Mouse (Mus musculus): ENCODE data around the gene Nfam1. TPM values are rescaled to one million over a fixed set of nuclear protein-coding genes. Genes with fewer than 3 reads are reported as not detected.

Gene Nfam1
- polyA plus RNA-seq, 1 experiment from 2014 or later = 2.9 TPM

- H3K4me1 ChIP-seq (ENCODE audit: control insufficient read depth, insufficient read depth, low read length) = peaks cover 77% of the 10 kb centered on the region
- H3K36me3 ChIP-seq (ENCODE audit: control insufficient read depth, insufficient read depth, low read length) = peaks cover 4% of the 10 kb centered on the region; the same call in 1 of the 2 replicates
- no peak for DNase-seq
- no peak overlapping the region for H3K4me2 ChIP-seq (ENCODE audit: low read length)
- no peak overlapping the region for H3K27ac ChIP-seq (replicated peaks; ENCODE audit: low read depth, low read length)
- H3K9me3 ChIP-seq (ENCODE audit: control insufficient read depth, low read length) = no peaks in the 10 kb centered on the region
- no peak overlapping the region for H3K9ac ChIP-seq (replicated peaks; ENCODE audit: low read length)
- 82% methylated on average over 8 of the region's 8 CpGs for WGBS
- no peak overlapping the region for H3K4me3 ChIP-seq (replicated peaks; ENCODE audit: low read depth, low read length)
- peaks cover 4% of the 10 kb centered on the region; the same call in 1 of the 2 replicates for H3K27me3 ChIP-seq (ENCODE audit: control insufficient read depth, insufficient read depth, low read length)
- no peak for ATAC-seq (ENCODE audit: low FRiP score, low TSS enrichment)
Measured at GRCm38 (mm10) chr15:82955286-82955685, 77.8 kb downstream of the Nfam1 start.

- no peaks in the 10 kb centered on the region for H3K9me3 ChIP-seq (ENCODE audit: control insufficient read depth, low read length)
- H3K27me3 ChIP-seq (ENCODE audit: control insufficient read depth, insufficient read depth, low read length) = peaks cover 4% of the 10 kb centered on the region; the same call in 1 of the 2 replicates
- H3K4me1 ChIP-seq (ENCODE audit: control insufficient read depth, insufficient read depth, low read length) = peaks cover 68% of the 10 kb centered on the region
- no peak overlapping the region for H3K4me2 ChIP-seq (ENCODE audit: low read length)
- ATAC-seq (ENCODE audit: low FRiP score, low TSS enrichment) (no peak), DNase-seq (no peak)
- H3K27ac ChIP-seq (replicated peaks; ENCODE audit: low read depth, low read length) = no peak overlapping the region
- H3K9ac ChIP-seq (replicated peaks; ENCODE audit: low read length) = peak overlapping the region; percentile 9; the same call in 1 of the 2 replicates
- H3K36me3 ChIP-seq (ENCODE audit: control insufficient read depth, insufficient read depth, low read length) = peaks cover 4% of the 10 kb centered on the region; the same call in 1 of the 2 replicates
- H3K4me3 ChIP-seq (replicated peaks; ENCODE audit: low read depth, low read length) = no peak overlapping the region
- WGBS = 66% methylated on average over 5 of the region's 5 CpGs
Measured at GRCm38 (mm10) chr15:82954034-82954433, 79.1 kb downstream of the Nfam1 start.

- peak overlapping the region; percentile 70 for H3K27ac ChIP-seq (replicated peaks; ENCODE audit: low read depth, low read length)
- no peaks in the 10 kb centered on the region for H3K9me3 ChIP-seq (ENCODE audit: control insufficient read depth, low read length)
- peaks cover 4% of the 10 kb centered on the region; the same call in 1 of the 2 replicates for H3K36me3 ChIP-seq (ENCODE audit: control insufficient read depth, insufficient read depth, low read length)
- H3K4me3 ChIP-seq (replicated peaks; ENCODE audit: low read depth, low read length) = no peak overlapping the region
- H3K9ac ChIP-seq (replicated peaks; ENCODE audit: low read length) = peak overlapping the region; percentile 23; the same call in 1 of the 2 replicates
- no peak for ATAC-seq (ENCODE audit: low FRiP score, low TSS enrichment)
- H3K4me2 ChIP-seq (ENCODE audit: low read length) = peak overlapping the region; percentile 24; the same call in 1 of the 2 replicates
- DNase-seq = no peak
- 19% methylated on average over 4 of the region's 4 CpGs for WGBS
- peaks cover 64% of the 10 kb centered on the region for H3K4me1 ChIP-seq (ENCODE audit: control insufficient read depth, insufficient read depth, low read length)
- peaks cover 4% of the 10 kb centered on the region; the same call in 1 of the 2 replicates for H3K27me3 ChIP-seq (ENCODE audit: control insufficient read depth, insufficient read depth, low read length)
Measured at GRCm38 (mm10) chr15:82953096-82953495, 80.0 kb downstream of the Nfam1 start.

GRCm38 (mm10) chr15:82952292-82952705, 80.8 kb downstream of the Nfam1 start:
- H3K36me3 ChIP-seq (ENCODE audit: control insufficient read depth, insufficient read depth, low read length) = peaks cover 4% of the 10 kb centered on the region; the same call in 1 of the 2 replicates
- peaks cover 60% of the 10 kb centered on the region for H3K4me1 ChIP-seq (ENCODE audit: control insufficient read depth, insufficient read depth, low read length)
- H3K27ac ChIP-seq (replicated peaks; ENCODE audit: low read depth, low read length) = peak overlapping the region; percentile 70

GRCm38 (mm10) chr15:82950246-82950645, 82.9 kb downstream of the Nfam1 start:
- Histone ChIP-seq H3K27ac (replicated peaks; ENCODE audit: low read depth, low read length) (no peak overlapping the region), H3K9ac (replicated peaks; ENCODE audit: low read length) (no peak overlapping the region), H3K4me3 (replicated peaks; ENCODE audit: low read depth, low read length) (no peak overlapping the region), H3K4me2 (ENCODE audit: low read length) (no peak overlapping the region), H3K27me3 (ENCODE audit: control insufficient read depth, insufficient read depth, low read length) (peaks cover 4% of the 10 kb centered on the region; the same call in 1 of the 2 replicates), H3K9me3 (ENCODE audit: control insufficient read depth, low read length) (no peaks in the 10 kb centered on the region), H3K36me3 (ENCODE audit: control insufficient read depth, insufficient read depth, low read length) (peaks cover 7% of the 10 kb centered on the region; the same call in 1 of the 2 replicates), H3K4me1 (ENCODE audit: control insufficient read depth, insufficient read depth, low read length) (peaks cover 57% of the 10 kb centered on the region)
- 56% methylated on average over 8 of the region's 8 CpGs for WGBS
- DNase-seq = no peak
- ATAC-seq (ENCODE audit: low FRiP score, low TSS enrichment) = no peak

More at GRCm38 (mm10) chr15:82952292-82952705, 80.8 kb downstream of the Nfam1 start:
- peak overlapping the region; percentile 44 for H3K9ac ChIP-seq (replicated peaks; ENCODE audit: low read length)
- no peaks in the 10 kb centered on the region for H3K9me3 ChIP-seq (ENCODE audit: control insufficient read depth, low read length)
- WGBS = 2% methylated on average over 20 of the region's 20 CpGs
- H3K4me2 ChIP-seq (ENCODE audit: low read length) = peak overlapping the region; percentile 24
- ATAC-seq (ENCODE audit: low FRiP score, low TSS enrichment) (peak; percentile 81; the same call in 1 of the 2 replicates), DNase-seq (peak; percentile 88)
- no peak overlapping the region for H3K4me3 ChIP-seq (replicated peaks; ENCODE audit: low read depth, low read length)
- H3K27me3 ChIP-seq (ENCODE audit: control insufficient read depth, insufficient read depth, low read length) = peaks cover 4% of the 10 kb centered on the region; the same call in 1 of the 2 replicates

GRCm38 (mm10) chr15:82947431-82947830, 85.7 kb downstream of the Nfam1 start:
- no peak for ATAC-seq (ENCODE audit: low FRiP score, low TSS enrichment)
- 69% methylated on average over 5 of the region's 5 CpGs for WGBS
- Histone ChIP-seq H3K27ac (replicated peaks; ENCODE audit: low read depth, low read length) (no peak overlapping the region), H3K4me1 (ENCODE audit: control insufficient read depth, insufficient read depth, low read length) (peaks cover 40% of the 10 kb centered on the region), H3K9me3 (ENCODE audit: control insufficient read depth, low read length) (no peaks in the 10 kb centered on the region), H3K36me3 (ENCODE audit: control insufficient read depth, insufficient read depth, low read length) (0 out of 2 replicates have a peak, but pooled peaks cover 3% of the 10 kb centered on the region), H3K4me3 (replicated peaks; ENCODE audit: low read depth, low read length) (no peak overlapping the region), H3K9ac (replicated peaks; ENCODE audit: low read length) (no peak overlapping the region), H3K27me3 (ENCODE audit: control insufficient read depth, insufficient read depth, low read length) (0 out of 2 replicates have a peak, but pooled peaks cover 4% of the 10 kb centered on the region), H3K4me2 (ENCODE audit: low read length) (no peak overlapping the region)
- no peak for DNase-seq

GRCm38 (mm10) chr15:82944479-82945195, 88.5 kb downstream of the Nfam1 start:
- WGBS = 79% methylated on average over 9 of the region's 9 CpGs
- Histone ChIP-seq H3K4me1 (ENCODE audit: control insufficient read depth, insufficient read depth, low read length) (peaks cover 50% of the 10 kb centered on the region), H3K27ac (replicated peaks; ENCODE audit: low read depth, low read length) (no peak overlapping the region), H3K4me2 (ENCODE audit: low read length) (no peak overlapping the region), H3K36me3 (ENCODE audit: control insufficient read depth, insufficient read depth, low read length) (0 out of 2 replicates have a peak, but pooled peaks cover 3% of the 10 kb centered on the region), H3K4me3 (replicated peaks; ENCODE audit: low read depth, low read length) (no peak overlapping the region), H3K9ac (replicated peaks; ENCODE audit: low read length) (no peak overlapping the region), H3K9me3 (ENCODE audit: control insufficient read depth, low read length) (no peaks in the 10 kb centered on the region), H3K27me3 (ENCODE audit: control insufficient read depth, insufficient read depth, low read length) (no peaks in the 10 kb centered on the region)
- DNase-seq (no peak), ATAC-seq (ENCODE audit: low FRiP score, low TSS enrichment) (no peak)

Measured in midbrain, embryonic 14.5 days (tissue).